Mouse (Mus musculus) mouse embryonic stem cell (cell line): ENCODE data around the gene Ube2u.
"Not testable (repeated sequence)": the region's sequence is repeated elsewhere in the genome, so short reads cannot be mapped to it uniquely, and the experiment has no call there.

Source experiments
- in situ Hi-C, 2 experiments: fragments of 300-500 bp; cut with MboI; formaldehyde crosslinking; loops; 1 replicate in 1 of 2; 3 replicates in 1 of 2; pipeline ENCODE4 v1.14.3; 2019 to 2020; ENCODE audit warnings: low sequenced_read_pairs in 2 of 2, low pct_unique_long_range_greater_than_20kb in 1 of 2, mixed read lengths in 1 of 2; ENCODE audit not compliant: unreplicated experiment in 1 of 2

The Ube2u gene

DNA sequence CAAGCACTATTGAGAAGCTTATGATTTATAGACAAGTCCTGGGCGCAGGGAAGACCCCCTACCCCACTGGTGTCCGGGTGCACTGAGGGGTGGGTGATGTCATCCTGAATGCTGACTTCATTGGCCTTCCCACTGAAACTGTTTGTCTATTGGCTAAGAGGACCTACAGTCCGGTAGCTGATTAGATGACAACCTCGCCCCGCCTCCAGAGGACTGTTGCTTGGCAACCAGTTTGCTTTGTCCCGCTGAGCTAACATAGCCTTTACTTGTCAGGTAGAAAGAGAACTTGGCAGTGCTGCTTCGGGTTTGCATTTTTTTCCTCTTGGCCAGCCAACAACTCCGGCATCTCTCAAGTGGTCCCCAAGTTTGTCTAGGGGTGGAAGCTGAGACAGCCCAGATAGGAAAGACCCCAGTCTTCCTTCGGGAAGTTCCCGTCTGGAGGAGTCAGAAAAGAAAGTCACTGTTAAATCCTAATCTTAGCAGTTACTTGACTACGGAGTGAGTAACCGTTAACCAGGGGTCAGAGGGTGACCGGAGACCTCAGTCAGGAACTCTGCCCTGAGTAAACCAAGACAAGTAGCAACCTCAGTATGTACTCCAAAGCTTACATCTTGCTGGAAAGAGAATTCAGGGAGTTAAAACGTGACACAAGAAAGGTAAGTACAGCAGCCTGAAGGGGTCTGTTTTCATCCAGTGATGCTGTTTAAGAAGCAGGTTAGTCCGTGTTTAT, at the start of gene Ube2u:
TSS of gene Ube2u (plus strand) at position 258 of the 730 bp plus-strand sequence.
- in situ Hi-C loops = no loop called here

DNA sequence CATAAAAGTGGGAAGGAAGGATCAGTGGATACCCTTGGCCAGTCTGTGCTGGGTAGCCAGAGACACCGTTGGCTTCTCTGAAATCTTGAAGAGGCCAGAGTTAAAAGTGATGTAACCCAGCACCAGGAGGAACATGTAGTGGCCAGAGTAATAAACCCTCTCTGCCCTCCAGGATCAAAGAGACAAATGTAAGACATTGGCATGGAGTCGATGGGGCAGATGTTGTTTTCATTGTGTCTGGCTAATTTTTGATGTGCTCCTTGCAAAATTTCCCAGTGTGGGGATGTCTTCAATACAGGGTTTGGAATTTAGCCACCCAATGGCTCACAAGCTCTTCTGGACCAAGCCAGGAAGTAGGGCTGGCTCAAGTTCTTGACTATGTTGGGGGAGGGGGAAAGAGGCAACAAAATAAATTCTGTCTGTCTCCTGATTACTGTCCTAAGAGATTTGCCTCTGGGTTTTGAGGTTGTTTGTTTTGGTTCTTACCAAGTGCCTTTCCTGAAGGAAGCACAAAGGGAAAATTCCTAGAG, 49.2 kb upstream of the Ube2u start:
- in situ Hi-C loops = no loop called here

DNA sequence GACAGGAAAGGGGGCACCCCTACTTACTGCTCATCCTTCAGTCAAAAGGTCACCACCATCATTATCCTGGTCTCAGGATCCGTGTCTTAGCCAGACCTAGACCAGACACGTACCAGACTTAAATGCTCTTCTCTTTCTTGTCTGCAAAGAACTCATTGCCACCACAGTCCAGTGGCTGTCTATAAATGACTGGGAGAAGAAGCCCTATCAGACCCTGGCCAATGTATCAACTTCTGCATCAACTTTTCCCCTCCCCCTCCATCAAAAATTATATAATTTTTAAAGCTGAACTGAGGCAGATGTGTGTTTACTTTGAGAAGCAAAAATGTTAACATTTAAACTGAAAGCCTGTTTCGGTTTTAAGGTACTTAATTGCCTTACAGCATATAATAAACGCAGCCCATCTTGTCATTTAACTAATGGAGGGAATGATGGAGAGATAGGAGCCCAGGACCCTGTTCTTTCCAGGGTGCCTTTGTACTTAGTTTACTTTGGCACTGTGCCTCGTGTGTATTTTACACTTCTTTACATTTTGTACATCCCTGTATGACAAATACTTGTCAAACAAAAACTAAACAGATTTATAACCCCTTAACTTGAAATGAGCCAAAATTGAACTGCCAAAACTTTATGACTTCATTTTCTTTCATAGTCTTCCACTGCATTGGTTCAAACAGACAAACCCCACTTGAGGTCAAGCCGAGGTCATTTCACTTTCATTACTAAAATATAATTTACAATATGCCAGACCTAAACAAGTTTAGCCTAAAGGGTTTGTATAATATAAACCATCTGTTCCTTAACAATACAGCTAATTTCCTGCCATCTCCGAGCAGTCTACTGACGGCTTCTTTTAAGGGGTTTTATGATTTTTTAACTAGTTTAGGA, 43.1 kb upstream of the Ube2u start:
- in situ Hi-C loops = no loop called here

DNA sequence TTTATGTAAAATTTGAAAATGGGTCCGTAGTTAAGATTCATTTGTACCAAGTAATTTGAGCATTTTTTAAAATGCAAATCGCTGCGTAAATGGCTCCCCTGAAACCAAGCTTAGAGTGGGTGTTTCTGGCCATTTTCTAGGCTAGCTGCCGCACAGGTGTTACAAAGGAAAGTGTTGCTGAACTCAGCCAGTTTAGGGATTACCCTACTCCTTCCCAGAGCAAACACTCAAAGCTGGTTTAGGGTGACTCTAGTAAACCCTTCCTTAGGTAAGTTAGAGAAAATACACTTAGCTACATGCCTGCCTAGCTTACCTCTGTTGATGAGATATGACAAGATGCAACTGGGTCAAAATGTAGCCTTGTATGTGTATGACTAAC, 42.5 kb upstream of the Ube2u start:
- in situ Hi-C loops = no loop called here

DNA sequence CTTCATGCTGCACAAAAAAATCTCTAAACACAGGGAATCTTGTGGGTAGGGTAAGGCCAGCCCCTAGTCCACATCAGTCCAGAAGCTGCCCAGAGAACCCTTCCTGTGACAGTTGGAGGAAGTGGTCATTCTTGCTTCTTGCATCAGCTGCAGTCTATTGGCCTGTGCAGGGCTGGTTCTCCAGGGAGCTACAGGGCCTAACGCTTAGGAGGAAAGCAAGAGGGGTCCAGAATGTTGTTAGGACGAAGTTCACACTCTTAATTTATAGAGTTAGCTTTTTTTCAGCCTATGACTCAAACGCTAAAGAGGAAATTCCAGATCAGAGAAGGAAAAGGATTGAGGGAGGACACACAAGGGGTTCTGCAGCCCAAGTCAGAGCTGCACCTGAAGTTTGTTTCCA, 31.8 kb upstream of the Ube2u start:
- in situ Hi-C loops = no loop called here

DNA sequence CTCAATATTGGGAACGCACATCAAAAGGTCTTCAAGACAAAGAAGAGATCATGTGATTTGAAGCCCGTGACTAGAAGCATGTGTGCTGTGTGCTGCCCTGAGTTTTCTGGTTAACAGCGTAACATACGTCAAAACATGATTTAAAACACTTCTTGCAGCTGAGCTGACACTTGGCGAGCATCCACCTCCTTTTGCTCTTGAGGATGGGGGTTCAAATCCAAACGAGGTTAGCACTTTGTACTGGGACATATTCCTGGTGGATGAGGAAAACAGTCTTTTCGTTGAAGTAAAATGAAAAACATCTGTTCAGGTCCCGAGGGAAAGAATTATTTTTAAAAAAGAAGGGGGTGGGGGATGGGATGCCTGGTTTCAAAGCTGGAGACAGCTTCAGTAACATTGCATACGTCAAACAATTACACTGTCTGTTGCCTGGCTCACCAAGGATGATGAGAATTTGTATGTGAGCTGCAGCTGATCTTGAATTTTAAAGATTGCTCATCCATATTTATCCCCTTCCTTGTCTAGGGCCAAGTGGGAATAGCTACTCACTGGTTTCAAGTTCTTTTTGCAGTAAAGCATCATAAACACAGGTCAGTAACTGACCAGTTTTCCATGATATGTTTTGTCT, 16.0 kb upstream of the Ube2u start:
- in situ Hi-C loops = no loop called here

DNA sequence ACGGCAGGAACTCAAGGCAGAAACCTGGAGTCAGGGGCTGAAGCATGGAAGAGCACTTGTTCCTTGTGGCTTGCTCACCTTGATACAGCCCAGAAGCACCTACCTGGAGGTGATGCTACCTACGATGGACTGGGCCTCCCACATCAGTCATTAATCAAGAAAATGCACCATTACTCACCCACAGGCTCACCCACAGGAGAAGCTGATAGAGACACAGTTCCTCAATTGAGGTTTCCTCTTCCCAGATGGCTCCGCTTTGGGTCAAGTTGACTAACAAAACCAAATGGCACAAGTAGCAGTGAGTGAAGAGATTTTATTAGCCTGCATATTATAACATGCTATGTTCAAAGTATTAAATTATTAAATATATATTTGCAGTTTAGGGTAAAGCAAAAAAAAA, 9.8 kb downstream of the Ube2u start:
- in situ Hi-C loops = no loop called here

DNA sequence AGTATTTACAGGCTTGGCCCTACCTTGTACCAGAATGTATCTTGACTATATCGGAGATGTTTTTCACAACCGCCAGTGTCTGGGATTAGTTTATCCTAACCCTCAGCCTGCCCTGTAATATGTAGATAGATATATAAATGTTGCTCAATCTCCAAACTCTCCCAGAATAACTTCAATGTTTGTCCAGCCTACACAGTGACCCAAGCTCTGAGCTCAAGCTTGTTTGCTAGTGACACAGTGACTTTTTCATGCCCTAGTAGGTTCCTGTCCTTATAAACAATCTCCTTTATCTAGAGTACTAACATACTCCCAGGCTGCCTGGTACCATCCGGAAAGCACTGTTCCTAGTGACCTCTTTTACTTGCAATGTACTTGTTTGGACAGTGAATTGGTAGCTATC, 16.5 kb downstream of the Ube2u start:
- in situ Hi-C loops = no loop called here

DNA sequence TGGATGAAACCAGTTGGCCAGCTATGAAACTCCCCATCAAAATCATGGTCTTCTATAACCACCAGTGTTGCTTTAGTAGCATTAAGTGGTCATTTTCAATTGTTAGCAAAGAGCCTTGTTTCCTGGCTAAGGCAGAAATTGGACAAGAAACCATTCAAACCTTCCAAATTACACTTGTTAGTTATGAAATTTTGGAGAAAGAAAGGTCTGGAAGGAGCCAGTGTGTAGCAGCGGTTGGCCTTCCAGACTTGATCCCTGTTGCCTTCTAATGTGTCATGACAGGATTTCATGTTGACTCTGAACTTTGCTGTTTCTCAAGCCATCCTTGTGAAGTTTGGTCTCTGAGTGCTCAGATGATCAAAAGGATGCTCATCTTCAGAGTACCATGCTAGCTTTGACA, 17.9 kb downstream of the Ube2u start:
- in situ Hi-C loops = no loop called here

DNA sequence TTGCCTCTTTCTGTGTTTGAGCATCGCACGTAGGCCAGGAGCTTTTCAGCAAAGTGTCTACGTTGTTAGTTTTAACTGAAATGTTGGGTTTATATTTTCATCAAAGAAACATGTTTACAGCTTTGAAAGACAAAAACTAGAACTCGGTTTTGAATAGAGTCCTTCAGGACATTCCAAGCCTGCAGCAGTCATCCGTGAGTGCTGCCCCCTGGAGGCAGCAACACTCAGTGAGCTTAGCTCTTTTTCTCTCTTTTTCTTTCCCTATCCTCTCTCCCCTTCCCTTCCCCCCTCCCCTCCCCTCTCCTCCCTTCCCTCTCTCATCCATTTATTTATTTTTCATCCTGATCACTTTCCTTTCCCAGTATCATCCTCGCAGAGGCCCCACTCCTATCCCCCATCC, 19.5 kb downstream of the Ube2u start:
- in situ Hi-C loops = no loop called here

DNA sequence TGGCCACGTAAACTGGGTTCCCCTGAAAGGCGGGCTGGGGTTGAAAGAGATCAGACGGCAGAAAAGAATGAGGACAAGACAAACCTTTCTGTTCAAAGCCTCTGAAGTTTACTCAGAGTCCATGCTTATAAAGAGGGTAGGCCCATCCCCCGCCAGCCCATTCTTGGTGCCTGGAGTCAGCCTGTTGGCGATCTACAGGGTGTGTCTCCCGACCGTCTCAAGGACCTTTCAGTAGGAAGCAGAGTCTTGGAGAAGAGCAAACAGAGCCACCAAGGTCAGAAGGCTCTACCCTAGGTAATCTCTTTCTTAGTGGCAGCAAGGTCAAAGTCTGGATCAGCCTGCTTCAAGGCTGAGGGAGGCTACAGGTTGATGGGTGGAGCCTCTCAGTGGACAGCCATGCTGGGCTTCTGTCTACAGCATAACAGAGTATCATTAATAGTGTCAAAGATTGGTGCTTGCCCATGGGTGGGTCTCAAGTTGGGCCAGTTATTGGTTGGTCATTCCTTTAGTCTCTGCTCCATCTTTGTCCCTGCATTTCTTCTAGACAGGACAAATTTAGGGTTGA, 20.5 kb downstream of the Ube2u start:
- in situ Hi-C loops = not testable (repeated sequence)

DNA sequence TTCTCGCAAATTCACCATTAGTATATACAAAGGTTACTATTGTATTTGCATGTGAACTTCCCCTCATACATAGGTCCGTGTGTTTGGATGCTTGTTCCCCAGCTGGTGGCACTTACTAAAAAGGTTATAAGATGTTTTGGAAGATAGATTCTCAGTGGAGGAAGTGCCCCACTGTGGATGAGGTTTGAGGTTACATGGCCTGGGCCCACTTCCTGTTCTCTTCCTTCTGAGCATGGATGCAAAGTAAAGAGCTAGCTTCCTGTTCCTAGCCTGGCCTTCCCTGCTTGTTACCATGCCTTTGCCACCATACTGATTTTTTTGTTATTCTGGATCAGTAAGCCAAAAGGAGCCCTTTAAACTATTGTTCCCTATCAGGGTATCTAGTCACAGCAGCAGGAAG, 24.7 kb downstream of the Ube2u start:
- in situ Hi-C loops = no loop called here

DNA sequence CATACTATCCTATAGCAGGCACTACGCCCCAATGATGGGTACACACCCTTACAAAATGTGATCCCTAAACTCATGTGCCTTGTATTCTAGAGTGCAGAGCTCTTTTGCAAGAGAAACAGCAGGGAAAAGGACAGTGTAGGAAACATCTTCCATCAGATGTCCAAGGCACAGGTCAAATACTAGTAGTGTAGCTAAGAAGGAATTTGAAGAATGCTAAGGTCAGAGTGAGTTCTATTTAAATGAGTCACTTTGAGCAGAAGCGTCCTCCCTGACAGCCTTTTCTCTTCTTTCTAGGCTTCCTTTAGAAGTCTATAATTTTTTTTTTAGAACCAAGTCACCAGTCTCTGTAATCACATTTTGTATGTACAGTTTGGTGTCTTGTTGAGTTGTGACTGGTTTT, 39.0 kb downstream of the Ube2u start:
- in situ Hi-C loops = no loop called here

DNA sequence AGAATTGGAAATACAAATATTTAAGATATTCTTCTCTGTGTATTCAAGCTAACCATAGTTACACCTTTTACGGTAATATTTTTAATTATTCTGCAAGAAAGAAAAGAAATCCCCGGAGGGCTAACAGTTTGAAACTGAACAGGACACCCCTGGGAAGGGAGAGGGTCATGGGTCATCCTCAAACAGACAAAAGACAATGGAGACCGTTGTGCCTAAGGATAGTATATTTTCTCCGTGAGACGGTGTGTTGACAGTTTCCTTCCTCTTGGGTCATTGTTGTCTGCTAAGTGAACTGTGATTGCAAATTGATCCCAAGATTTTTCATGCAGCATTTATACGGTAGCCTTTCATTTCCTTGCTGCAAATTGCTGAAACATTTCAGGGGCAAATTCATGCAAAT, 43.9 kb downstream of the Ube2u start:
- in situ Hi-C loops = no loop called here

DNA sequence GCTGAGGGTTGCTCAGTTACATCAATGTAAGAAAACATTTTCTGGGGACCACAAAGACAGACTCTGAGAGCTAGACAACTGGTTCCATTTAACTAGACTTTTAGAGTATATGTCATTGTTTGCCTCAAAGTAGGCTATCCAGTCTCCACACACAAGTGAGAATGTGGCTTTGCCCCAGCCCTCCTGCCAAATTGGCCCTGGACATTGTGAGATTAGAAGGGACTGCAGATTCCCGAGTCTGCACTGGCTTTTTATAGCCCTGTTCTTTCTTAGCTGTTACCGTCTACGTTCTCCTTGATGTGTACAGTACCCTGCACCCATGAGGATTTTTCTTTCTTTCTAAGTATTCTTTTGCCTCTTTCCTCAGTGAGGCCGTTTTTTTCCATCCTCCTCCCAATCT, 46.1 kb downstream of the Ube2u start:
- in situ Hi-C loops = loop anchor here (25.0 kb wide), 1 partner anchor 487 kb away; no protein-coding TSS in a partner anchor

DNA sequence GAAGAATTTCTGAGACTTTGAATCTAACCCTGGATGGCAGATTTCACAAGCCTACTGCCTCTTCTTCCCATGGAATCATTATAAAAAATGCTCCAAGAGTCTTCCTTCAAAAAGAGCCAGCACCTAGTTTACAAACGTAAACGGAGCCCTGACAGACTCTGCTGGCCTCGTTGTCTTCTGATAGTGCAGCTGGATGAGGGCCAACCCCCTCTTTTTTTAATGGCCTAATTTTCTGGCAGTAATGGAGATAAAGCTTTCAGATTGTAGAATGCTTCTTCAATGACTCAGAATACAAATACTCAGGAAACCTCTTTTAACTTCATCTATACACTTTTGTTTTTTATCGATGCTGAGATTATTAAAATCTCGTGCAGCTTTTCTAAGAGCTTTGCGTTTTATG, 47.6 kb downstream of the Ube2u start:
- in situ Hi-C loops = loop anchor here (25.0 kb wide), 1 partner anchor 489 kb away; no protein-coding TSS in a partner anchor

DNA sequence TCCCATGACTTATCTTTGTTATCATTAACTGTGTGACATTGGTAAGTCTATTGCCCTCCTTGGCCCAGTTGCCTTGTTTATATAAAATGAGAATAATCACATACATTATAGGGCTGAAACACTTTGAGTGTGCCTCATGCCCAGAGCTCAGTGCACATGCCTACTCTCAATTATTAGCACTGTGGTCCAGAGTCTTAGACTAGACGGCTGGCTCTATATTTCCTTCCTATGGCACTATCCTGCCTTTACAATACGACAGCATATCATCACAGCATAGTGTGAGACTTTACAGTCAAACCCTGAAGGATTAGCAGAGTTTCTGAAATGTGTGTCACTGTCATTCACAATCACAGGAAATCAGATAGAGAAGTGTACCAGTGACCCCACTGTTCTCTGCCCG, 48.4 kb downstream of the Ube2u start:
- in situ Hi-C loops = loop anchor here (25.0 kb wide), 1 partner anchor 490 kb away; no protein-coding TSS in a partner anchor

DNA sequence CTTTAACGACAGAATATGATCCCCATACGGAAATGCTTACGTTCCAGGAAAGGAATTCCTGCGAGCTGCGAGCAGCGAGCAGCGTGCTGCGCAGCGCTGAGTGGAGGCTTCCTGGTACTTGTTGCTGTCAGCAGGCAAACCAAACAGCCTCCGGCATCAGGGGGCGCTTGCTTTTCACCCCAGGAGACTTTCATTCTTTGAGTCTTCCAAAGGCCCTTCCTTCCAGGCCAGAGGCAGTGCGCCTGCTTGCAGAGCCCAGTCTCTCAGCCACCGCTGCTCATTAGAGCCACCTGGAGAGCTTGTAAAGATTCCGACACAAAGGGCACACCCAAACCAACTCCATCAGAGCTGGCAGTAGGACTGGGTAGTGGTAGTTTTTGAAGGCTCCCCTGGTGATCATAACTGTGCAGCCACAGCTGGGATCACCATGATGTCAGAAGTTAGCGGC, 48.9 kb downstream of the Ube2u start:
- in situ Hi-C loops = loop anchor here (25.0 kb wide), 1 partner anchor 490 kb away; no protein-coding TSS in a partner anchor

DNA sequence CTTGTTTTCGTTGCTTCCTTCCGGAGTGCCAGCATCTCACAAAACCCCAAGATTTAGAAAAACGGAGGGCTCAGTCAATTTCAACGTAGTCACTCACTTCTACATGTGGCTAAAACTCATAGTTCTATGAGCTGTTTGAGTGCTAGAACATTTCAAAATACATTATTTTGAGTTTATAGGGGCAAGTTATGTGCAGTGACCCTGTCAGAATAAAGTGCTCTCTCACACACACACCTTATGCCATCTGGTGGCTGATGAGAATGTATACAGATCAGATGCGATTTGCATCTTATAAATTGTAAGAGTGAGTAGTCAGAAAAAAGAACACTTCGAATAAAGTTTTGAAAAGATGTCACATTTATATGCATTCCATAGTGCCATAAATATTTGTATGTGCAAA, 55.0 kb downstream of the Ube2u start:
- in situ Hi-C loops = loop anchor here (25.0 kb wide), 1 partner anchor 496 kb away; no protein-coding TSS in a partner anchor
